Mouse (Mus musculus) heart, postnatal 4 days (tissue): ENCODE measurements around the gene Barhl1. TPM values are rescaled to one million over a fixed set of nuclear protein-coding genes. Genes with fewer than 3 reads are reported as not detected.

Experiments used
- DNase-seq: peaks from one replicate; pipeline ENCODE4 v3.0.0; 2021
- total RNA-seq, 2 experiments: library from RNA; stranded (reverse); gene quantifications; 2 replicates each; pipeline ENCODE4 v1.2.3; 2021

Gene Barhl1
- not detected for total RNA-seq

DNA sequence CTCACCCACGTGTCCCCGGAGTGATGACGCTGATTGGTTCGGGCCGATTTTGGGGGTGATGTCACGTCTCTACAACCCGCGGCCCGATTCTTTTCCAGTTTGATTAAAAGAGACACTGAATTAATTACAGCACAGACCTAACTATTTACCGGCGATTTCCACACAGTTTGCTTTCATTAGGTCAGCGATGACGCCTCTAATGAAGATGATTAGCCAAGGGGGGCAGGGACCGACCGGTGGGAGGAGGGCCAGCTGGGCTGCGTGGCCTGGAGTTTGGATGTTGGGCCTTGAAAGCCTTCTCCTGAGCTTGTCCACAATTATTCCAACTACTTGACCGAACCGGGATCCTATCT is at the start of gene Barhl1:
TSS of gene Barhl1 (minus strand) at position 156 of the 353 bp plus-strand sequence.
- no peak for DNase-seq

DNA sequence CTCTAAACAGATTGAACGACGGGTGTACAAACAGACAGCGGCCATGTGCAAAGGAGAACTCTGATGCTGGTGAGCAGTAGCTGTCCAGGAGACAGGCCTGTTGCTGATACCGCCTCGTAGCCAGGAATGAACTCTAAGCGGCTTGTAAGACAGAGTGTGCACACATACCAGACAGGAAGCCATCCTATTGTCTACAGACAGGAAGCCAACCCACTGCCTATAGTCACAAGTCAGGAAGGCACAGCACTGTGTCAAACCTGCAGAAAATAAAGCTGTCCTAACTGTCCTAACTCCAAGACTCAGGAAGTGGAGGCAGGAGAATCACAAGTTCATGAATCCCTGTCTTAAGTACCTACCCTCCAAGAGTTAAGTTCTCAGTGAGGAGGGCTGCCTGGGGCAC is 47.1 kb upstream of the Barhl1 start:
- no peak for DNase-seq

DNA sequence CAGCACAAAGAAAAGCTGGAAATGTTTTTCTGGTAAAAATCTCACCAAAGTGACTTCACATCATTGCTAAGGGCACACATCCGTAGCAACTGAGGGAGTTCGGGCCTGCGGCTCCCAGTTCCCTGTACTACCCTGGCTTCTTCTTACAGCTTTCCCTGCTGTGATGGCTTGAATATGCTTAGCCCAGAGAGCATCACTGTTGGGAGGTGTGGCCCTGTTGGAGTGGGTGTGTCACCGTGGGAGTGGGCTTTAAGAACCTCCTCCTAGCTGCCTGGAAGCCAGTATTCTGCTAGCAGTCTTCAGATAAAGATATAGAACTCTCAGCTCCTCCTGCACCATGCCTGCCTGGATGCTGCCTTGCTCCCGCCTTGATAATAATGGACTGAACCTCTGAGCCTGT is 45.2 kb upstream of the Barhl1 start:
- no peak for DNase-seq

DNA sequence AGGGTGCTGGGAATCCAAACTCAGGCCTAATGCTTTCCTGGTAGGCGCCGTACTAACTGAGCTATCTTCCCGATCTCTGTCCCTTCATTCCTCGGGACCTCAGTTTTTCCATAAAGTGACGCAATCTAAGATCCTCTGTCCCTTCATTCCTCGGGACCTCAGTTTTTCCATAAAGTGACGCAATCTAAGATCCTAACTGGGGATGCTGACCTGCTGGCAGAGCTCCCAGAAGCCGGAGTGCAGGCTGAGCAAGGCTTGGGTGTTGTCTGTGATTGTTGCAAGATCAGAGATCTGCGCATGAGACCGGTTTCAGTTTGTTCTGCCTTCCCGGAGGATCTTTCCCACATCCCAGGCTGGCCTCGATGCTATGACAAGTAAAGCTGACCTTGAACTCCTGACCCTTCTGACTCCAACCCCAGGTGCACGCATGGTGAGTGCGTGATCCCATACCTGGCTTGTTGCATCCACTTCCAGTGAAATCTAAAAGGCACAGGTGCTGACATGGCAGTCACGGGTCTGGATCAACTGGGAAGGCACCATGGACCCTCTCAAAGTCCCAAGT is 44.6 kb upstream of the Barhl1 start:
- peak; percentile 26 for DNase-seq

DNA sequence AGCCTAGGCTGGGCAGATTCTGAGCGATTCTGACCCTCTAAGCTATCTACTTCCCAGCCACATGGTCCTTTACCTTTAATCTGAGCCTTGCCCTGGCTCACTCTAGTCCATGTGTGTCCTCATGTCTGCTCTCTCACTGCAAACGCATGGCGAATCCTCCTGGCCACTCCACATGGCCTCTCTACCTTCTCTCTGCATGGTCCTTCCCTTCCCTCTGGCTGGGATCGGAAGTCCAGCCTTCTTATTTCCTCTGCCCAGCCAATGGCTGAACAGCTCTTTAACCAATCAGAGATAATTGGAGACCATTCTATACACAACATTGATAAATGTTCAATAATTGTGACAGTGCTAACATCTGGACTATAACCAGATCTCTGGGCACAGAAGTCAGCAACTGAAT is 40.4 kb upstream of the Barhl1 start:
- DNase-seq: no peak

DNA sequence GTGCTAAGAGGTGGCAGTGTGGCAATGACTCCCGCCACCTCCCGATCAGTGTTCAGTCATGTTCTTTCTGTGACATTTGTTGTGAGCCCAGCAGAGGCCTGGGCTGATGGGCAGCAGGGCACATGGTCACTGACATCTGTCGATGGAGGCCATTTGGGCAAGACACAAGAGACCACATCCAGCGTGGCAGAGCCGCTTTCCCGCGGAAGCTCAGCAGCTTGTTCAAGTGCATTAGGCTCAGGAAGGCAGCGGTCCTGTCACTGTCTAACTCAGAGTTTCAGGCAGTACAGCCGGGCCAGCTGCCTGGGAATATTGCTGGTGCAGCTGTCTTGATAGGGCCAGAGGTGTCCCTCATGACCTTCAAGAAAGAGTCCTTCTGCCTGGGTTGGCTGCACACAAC is 38.1 kb upstream of the Barhl1 start:
- DNase-seq: no peak

DNA sequence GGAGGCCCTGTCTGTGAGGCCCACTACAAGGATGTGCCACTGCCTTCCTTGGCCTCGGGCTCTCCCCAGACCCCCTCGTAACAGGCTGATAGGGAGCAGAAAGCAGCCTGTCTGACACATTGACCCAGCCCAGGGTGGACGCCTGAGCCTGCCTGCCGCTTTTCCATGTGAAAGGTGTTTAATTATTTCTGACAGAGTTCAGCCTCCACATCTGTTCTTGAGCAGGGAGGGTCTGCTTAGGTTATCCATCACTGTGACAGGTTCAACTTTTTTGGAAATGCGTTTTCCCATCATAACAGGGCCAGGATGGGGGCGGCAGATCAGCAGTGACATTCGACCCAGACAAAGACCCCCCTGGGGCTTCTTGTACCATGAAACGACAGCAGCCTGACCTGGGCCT is 36.5 kb upstream of the Barhl1 start:
- no peak for DNase-seq

DNA sequence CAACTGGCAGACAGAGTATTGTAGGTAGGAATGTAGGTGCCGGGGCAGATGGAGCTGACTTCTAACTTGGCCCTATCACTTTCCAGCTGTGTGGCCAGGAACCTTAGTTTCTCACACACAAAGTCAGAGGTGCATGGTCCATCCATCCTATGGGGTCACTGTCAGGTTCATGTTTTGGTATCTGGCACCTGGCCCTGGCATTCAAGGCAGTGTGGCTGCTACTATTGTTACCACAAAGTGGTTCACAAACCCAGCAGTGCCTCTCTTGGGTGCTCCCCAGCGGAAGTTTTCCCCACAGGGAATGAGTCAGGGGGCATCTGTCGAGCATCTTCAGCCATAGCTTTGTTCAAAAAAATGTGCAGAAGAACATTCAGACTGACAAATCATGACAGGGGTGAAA is 29.8 kb upstream of the Barhl1 start:
- no peak for DNase-seq

DNA sequence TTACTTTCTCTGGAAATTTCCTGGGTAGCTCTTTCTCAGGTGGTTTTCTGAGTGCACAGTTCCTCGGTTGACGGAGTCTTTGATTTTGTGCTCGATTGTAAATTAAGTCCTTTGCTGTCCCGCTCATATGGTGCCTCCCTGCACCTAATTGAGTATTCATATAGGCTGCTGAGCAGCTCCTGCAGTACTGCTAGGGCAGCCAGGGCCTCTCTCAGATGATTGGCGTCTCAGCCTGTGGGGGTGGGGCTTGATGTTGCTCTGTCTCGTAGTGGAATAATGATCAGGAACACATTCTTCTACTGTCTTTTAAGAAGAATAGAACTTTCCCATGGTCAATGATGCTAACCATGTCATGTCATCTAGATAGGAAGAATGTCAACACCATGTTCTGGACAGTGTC is 28.9 kb upstream of the Barhl1 start:
- DNase-seq: no peak

DNA sequence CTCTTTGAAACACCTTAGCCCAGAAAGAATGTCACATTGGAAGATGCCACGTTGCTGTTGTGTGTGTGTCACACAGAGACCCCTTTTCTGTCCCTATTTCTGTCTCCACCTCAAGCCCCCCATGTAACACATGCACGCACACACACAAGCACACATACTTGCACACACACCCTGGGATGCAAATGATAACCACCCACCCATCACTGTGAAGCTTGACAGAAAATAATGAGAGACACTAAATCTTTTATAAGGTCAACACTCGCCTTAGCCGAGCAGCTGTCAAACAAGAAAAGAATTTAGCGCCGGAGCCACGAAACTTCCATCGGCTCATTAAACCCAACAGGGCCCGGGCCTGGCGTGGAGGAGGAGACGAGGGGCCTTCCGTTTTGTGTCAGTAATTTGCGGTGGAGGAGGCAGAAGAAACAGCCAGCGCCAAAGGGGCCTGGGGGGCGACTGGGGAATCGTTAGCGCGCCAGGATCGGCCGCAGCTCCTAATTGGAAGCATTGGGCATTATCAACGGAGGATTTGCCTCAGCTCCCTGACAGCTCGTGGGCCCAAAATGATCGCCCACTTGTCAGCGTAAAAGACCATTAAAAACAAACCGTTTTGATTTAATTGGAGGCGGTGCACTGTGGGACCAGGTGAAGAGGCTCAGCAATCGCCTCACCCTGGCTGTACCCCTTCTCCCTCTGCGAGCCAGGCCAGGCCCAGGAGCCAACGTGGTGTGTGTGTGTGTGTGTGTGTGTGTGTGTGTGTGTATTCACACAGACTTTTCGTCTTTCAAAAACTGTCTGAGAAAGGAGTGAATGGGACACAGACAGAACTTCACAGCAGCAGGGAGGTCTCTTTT is 27.4 kb upstream of the Barhl1 start:
- DNase-seq: no peak

DNA sequence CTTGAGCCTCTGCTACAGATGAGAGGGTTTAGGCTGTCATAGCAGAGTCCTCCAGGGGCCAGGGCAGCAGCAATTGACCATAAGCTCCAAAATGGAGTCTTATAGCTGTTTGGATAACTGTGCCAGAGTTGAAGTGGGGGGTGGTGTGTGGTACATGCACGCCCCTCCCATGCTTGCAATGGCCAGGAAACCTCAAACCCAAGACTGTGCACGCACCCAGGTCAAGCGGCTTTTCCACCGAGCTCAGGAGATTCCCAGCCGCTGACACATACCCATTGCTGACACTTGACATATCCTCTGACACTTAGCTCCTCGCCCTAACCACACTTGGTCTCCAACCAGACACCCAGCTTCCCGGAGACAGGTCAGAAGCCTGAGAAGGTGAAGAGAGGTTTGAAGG is 22.5 kb upstream of the Barhl1 start:
- DNase-seq: no peak

DNA sequence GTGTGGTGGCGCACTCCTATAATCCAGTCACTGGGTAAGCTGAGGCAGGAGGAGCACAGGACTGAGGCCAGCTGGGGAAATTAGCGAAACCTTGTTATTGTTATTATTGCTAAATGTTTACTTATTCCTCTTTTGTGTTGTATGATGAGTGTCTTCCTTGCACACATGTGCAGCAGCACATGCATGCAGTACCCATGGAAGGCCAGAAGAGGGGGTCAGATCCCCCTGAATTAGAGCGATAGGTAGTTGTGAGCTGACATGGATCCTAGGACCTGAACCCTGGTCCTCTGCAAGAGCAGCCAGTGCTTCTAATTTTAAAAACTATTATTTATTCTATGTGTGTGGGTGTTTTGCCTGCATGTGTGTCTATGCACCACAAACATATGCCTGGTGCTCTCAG is 14.1 kb upstream of the Barhl1 start:
- DNase-seq: no peak

DNA sequence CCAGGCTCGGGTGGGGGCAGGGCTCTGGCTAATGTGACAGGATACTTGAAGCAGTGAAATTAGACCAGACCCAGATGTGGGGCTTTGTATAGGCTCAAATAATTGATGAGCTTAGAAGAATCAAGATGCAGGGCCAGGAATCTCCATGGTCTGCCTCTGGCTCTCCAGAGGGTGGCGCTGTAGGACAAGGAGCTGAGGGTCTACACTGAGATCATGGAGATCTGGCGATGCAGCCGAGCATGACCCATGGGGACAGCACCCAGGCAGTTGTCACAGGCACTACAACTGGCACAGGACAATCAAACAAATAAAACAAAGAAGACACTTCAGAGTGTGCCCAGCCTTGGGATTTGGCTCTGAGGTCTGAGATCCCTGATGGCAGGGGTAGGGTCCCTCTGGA is 7.4 kb upstream of the Barhl1 start:
- DNase-seq: peak; percentile 85

DNA sequence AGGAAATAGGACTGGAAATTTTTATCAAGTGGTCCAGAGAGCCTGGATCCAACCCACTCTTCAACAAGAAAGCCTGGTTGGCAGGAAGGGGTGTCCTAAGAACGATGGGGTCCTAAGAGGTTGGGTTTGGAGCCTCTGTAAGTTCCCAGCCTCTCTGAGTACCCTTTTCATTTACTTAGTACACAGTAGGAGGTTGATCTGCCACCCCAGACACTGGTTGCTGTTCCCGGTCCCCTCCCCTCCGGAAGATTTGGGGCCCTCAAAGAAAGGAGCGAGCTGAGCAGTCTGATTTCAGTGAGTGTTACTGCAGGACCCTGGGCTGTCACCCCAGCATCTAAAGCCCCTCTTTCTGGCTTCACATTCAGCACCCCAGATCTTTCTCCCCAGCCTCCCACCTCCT is 2.5 kb upstream of the Barhl1 start:
- no peak for DNase-seq

DNA sequence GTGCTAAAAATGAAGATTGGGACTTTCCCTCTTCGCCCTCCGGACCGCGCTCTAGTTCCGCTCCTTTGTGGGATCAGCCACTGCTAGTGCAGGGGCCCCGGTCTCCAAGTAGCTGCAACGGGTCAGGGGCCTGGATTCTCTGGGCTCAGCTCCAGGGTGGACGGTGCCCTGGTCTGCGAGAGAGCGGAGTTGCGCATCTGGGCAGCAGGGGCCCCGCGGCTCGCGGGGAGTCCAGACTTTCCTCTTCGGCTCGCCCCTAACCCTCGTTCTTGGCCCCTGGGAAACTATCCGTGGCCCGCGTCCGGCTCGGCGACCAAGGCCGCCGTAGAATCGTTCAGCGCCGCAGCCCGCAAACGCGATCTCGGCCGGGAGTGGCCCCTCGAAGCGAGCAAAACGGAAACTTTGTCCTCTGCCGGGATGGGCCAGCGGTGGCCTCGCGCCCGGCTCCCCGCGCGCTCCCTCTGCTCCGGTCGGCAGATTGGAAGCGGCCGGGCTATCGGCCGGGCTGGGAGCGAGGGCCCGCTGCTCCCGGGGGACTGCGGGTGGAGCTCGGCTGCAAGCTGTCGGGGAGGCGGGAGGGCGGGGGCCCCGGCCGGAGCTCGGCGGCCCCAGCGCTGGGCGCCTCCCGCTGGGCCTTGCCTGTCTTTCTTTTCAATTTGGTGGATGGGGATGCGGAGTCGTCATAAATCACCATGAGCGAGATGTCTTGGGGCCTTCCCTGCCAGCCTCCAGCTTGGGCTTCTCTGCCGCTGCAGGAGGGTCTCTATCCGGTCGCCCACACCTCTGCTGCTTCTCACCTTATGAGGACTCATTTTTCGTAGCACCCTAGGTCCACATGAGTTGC is 1.3 kb upstream of the Barhl1 start:
- peak; percentile 18 for DNase-seq

DNA sequence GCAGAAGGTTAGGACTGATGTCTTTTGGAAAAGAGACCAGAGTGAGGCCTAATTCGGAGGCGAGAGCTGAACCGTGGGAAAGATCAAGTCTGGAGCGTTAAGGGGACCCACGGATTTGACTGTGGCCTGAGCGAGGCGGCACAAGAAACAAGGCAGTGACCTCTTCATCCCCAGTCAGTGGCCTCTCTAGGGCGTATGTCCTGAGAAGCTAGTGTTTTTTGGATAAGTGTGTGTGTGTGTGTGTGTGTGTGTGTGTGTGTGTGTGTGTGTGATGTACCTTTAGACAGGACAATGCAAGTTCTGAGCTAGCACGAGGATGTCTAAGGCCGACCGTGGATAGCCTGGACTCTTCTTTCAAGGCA is 669 bp upstream of the Barhl1 start:
- DNase-seq: no peak

DNA sequence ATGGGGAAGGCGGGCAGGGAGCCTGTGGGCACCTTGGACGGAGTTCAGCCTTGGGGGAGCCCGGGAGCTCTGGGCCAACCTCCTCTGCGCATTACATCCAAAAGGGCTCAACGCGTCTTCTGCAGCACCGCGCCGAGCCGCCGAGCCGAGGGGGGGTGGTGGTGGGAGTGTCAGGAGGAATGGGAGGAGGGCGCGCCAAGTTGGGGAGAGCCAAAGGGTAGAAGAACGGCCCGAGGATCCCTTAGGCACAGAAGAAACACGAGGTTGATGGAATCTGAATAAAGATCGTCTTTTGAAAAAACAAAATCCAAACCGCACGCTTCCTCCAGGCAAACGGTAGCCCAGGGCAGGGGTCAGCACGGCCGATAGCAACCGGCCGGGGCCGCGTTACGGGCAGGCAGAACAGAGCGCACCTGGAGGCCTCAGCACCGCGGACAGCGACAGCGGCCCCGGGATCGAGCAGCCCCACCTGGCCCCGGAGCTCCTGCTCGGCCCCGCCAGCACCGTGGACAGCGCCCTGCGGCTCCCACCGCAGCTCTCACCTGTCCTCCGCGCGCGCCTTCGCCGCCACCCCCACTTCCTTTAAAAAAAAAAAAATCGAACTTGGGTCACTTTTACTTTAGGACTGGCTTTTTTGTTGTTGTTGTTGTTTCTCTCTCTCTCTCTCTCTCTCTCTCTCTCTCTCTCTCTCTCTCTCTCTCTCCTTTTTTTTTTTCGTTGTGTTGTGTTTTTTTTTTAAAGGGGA is 528 bp downstream of the Barhl1 start:
- peak; percentile 76 for DNase-seq

DNA sequence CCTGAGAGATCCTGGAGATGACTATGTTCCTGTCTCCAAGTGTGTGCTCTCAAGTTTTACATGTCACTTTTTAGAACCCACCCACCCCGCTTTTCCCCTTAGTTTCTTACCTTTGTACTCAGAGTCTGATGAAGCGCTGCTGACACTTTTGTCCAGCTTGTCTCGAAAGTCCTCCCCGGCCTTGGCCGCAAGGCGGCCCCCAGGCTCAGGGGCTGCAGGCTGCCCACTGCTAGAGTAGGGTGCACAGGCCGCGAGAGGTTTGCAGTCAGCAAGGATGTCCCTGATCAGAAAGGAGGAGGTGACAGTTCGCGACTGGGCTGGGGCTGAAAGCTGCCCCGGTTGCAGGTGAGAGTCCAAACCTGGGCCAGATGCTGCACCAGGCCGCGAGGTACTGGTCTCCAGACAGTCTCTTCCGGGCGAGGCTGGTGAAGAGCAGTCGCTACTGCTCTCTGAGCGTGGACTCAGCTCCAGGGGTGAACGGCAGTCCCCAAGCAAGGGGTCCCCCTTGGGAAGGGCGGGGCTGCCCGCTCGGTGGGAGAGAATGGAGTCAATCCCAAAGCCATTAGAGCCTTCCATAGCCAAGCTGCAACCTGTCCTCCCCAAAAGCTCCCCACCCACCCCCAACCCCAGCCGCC is 1.2 kb downstream of the Barhl1 start:
- no peak for DNase-seq

DNA sequence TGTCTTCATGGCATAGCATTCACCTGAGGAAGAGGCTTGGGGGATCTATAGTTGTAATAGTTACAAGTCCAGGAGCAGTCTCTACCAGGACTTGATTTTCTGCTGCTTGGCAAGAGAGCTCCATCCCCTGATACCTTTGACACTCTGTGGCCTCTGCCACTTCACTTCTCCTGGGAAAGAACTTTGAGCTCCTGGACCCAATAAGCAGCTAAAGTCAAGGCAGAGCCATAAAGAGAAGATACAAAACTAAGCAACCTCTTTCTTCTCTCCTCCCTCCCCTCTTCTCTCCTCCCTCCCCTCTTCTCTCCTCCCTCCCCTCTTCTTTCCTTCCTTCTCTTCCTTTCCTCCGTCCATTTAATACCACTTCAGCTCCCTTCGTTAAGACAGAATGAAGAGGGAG is 2.3 kb downstream of the Barhl1 start:
- no peak for DNase-seq

DNA sequence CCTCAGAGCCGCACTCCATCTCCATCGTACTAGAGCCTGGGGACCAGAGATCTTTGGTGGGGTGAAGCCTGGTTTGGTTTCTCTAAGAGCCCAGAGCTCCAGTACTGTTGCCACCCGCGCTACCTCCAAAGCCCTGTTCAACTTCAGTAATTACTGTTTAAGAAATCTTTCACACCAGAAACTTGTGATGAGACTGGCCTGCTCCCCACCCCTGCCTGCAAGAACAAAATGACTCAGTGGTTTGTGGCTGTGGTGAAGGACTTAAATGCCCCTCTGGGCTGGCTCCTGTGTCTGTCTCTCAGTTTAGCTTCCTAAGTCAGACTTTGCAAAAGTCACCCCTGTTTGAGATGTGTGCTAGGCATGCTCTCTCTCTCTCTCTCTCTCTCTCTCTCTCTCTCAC is 3.5 kb downstream of the Barhl1 start:
- no peak for DNase-seq

DNA sequence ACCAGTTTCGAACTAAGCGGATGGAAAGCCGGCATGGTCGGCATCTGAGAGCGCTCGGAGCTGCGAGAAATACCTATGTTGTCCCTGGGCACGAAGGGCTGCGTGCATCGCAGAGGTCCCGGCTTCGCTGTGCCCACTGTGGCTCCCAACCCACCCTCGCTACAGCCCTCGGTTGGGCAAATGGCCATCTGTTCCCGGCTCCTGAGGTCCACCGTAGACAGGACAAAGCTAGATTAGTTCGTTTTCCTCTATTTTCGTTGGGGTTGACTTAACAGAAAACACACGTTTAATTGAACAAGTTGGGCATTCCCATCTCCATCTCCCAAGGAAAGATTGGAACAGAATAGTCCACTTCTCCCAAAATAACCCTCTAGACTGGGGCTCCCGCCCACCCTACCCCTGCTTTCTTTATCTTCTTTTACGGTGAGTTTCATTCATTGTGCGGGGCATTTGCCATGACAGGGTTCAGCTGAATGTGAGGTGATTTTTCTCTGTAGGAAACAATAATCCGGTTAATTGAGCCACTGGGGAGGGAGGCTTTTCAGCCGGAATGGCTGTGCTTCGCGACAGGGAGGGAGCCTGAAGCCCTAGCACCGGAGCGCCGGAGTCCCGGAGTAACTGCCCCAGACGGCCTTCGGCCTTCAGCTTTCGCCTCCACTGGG is 4.3 kb downstream of the Barhl1 start:
- DNase-seq: no peak
